Mouse (Mus musculus) retina, adult 2 months (tissue): ENCODE results near the gene Xlr5c.
A peak's percentile ranks its signal among the peaks of the same experiment; 100 is the strongest.
"Not testable (repeated sequence)": the region's sequence is repeated elsewhere in the genome, so short reads cannot be mapped to it uniquely, and the experiment has no call there.

Experiments
- DNase-seq: peaks from one replicate; pipeline ENCODE4 v3.0.0-alpha.2; 2012; ENCODE audit warnings: low read depth, low spot score

Xlr5c gene

GRCm38 (mm10) chrX:73292876-73293275 is at the start of gene Xlr5c, which contains the start of gene Xlr5a:
TSS of gene Xlr5c (minus strand) at chrX:73292976.
TSS of gene Xlr5a (minus strand) at chrX:73292976.
- DNase-seq = not testable (repeated sequence)

GRCm38 (mm10) chrX:73342483-73342895 is 49.7 kb upstream of the Xlr5c start, which contains the start of gene Zfp275:
TSS of gene Zfp275 (plus strand) at chrX:73342621.
- no peak for DNase-seq

GRCm38 (mm10) chrX:73342068-73342467 is 49.3 kb upstream of the Xlr5c start:
- DNase-seq = no peak

DNA sequence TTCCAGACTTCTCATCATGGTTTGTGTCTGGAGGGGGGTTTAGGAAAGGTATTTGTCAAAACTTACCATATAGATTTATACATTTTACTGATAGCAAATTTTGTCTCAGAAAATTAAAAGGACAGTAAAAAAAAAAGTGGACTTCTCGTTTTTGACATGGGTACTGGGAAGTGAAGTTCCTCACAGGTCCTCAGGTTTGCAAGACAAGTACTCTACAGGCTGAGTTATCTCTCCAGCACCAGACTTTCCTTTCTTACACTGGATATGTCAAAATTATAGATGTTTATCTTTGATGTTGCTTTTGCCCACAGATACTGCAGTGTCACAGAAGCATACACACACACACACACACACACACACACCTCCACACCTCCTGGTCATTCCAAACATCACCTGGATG is 48.7 kb upstream of the Xlr5c start:
- DNase-seq = no peak

DNA sequence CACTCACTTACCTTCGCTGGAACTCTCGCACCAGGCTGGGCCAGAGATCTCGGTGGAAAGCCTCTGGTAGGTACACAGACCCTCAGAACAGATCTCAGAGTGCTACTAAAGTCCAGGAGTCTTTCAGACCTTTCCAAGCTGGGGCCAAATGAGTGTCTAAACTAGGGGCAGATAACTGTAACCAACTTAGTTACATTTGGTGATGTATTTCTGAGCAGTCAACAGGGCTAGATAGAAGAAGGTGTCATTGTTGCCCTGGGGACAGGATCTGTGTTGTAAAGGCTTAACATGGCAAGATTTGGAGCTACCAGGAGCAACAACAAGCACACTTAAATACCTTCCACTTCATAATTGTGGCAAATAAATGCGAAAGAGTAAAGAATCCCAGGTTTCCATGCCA is 44.0 kb upstream of the Xlr5c start, which contains the start of gene Gm45015:
TSS of gene Gm45015 (minus strand) at position 101 of the 400 bp plus-strand sequence.
- no peak for DNase-seq

DNA sequence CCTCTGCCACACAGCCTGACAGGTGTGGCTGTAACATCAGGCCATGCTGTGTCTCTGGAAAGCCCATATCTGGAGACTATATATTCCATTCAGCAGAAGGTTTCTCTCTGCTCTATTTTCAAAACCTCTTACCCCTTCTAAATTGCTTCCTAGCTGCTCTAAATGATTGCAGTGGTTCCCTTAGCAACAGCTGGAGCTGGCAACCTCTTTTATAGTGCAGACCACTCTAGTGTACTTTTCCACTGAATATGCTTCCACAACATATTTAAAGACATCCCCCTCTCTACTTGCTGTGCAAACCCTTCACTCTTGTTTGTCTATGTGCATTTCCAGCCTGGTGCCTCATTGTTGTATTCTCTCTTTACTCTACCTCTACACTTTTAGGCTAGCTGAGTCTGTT is 40.8 kb upstream of the Xlr5c start:
- no peak for DNase-seq

- DNase-seq = no peak
These were observed 34.4 kb upstream of the Xlr5c start for GRCm38 (mm10) chrX:73327215-73327614.

DNA sequence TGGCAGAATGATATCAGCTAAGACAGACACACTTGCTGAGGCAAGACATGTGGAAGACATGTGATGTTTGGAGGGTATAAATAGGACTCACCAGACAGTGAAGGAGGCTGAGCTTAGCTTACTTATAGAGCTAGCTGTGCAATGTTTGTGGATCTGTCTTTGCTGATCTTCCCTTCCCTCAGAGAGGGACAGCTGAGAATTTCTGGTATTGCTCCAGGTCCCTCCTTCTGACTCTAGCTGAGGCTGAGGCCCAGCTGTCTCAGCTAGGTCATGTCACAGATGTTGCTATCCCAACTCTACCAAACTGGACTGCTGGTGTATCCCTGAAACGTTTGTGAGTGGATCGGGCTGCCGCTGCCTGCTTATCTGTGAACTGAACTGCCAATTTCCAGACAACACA is 28.3 kb upstream of the Xlr5c start:
- DNase-seq = no peak

DNA sequence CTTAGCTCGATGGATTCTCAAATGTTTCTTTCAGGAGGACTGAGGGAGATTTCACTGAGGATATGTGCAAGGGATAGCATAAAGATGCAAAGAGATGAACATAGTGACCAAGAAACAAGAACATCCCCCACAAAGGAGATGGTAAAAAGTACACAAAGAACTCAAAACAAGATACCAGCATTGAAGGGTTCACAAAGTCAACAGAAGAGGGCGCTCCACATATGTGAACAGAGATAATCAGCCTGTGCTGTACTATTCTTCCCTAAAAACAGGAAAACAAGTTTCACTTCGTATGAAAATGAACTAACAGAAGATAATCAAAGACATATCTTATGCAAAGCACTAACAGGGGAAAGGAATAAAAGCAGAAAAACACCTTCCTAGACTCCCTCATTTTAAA is 19.7 kb upstream of the Xlr5c start:
- DNase-seq = peak; percentile 6

DNA sequence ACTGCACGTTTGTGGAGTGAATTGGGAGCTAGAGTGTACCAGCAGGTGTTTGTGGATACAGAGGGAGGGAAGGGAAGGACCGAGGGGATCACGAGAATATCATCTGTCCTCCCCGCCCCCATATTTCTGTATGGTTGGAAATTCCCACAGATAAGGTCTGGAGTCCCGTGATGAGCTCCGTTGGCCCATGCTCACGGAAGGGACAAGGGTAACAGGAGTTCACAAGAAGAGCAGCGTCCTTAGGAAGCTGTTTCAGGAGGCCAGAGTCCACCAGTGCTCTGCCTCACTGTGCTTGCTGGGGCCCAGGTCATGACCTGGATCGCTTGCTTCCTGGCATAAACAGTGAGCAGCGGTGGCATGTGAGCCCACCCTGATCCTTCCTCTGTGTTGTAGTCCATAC is 3.0 kb upstream of the Xlr5c start:
- DNase-seq = not testable (repeated sequence)

- not testable (repeated sequence) for DNase-seq
These were observed 27.5 kb downstream of the Xlr5c start, which contains the start of gene Xlr3c for GRCm38 (mm10) chrX:73265270-73265669. TSS of gene Xlr3c (minus strand) at chrX:73265390.

DNA sequence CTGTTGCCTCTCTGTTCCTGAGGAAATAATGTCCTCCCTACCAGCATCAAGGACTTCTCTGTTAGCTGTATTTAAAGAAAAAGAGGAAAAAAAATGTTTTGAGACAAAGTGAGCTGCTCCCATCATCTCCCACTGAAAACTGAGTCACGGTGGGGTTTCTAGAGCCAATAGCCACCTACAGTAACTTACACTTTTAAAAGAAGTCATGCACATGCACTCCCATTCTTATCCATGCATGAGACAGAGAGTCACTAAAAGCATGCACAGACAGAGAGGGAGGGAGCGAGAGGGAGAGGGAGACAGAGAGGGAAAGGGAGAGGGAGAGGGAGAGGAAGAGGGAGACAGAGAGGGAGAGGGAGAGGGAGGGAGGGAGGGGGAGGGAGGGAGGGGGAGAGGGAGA is 30.3 kb downstream of the Xlr5c start:
- DNase-seq = not testable (repeated sequence)

DNA sequence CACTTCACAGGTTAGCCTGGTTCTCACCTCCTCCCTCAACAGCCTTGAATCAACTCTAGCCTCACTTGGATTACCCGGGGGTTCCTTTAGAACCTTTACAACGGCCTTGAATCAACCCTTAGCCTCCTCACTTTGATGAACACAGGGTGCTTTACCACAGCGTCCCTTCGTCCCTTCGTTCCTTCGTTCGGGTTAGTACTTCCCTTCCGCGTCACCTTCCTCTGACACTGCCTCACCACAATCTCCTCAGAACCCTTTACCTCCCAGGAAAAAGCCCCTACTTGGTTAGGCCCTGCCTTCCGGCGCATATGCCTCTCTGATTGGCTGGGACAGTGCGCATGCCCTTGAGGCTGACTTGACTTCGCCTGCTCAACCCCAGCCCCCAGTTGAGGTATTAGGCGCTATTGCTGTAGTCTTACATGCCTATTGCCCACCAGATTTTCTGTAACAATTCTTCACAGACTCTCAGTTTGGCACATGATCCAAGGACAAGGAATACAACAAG is 49.9 kb downstream of the Xlr5c start, which contains the start of gene Xlr4c:
TSS of gene Xlr4c (minus strand) at position 310 of the 505 bp plus-strand sequence.
- DNase-seq = not testable (repeated sequence)
